Mouse (Mus musculus) limb, embryonic 14.5 days (tissue): ENCODE data around the gene Slc25a21. TPM values are rescaled to one million over a fixed set of nuclear protein-coding genes. Genes with fewer than 3 reads are reported as not detected.

Experiments used
- ATAC-seq: fragments of 200-750 bp; cut with Nextera tagmentation; 2 replicates; pipeline ENCODE4 v1.8.0; 2017; ENCODE audit warnings: low read depth, moderate number of reproducible peaks, moderate TSS enrichment; ENCODE audit not compliant: low FRiP score
- DNase-seq: peaks from one replicate; pipeline ENCODE4 v3.0.0-alpha.2; 2015; ENCODE audit warnings: low spot score
- H3K27ac ChIP-seq: fragments of 300-500 bp; sonication (generic); replicated peaks from 2 replicates; pipeline ENCODE4 v1.5.1; 2014; ENCODE audit warnings: low read depth, mild to moderate bottlenecking, low read length, moderate library complexity, mixed read lengths
- H3K27me3 ChIP-seq: fragments of 300-500 bp; sonication (generic); 2 replicates; pipeline ENCODE4 v1.6.1; 2014; ENCODE audit warnings: low read length, mixed read lengths; ENCODE audit not compliant: control insufficient read depth, insufficient read depth
- H3K36me3 ChIP-seq: fragments of 300-500 bp; sonication (generic); 2 replicates; pipeline ENCODE4 v1.6.1; 2014; ENCODE audit warnings: mild to moderate bottlenecking, low read length, moderate library complexity, mixed read lengths; ENCODE audit not compliant: control insufficient read depth, insufficient read depth
- H3K4me1 ChIP-seq: fragments of 300-500 bp; sonication (generic); 2 replicates; pipeline ENCODE4 v1.6.1; 2014; ENCODE audit warnings: antibody characterized with exemption, low read length, mixed read lengths; ENCODE audit not compliant: control insufficient read depth, insufficient read depth
- H3K4me2 ChIP-seq: fragments of 300-500 bp; sonication (generic); replicated peaks from 2 replicates; pipeline ENCODE4 v1.6.1; 2014; ENCODE audit warnings: low read depth, mild to moderate bottlenecking, low read length, moderate library complexity; ENCODE audit not compliant: severe bottlenecking
- H3K4me3 ChIP-seq: fragments of 300-500 bp; sonication (generic); replicated peaks from 2 replicates; pipeline ENCODE4 v1.5.1; 2014; ENCODE audit warnings: low read length
- H3K9ac ChIP-seq: fragments of 300-500 bp; sonication (generic); 2 replicates; pipeline ENCODE4 v1.6.1; 2014; ENCODE audit warnings: mild to moderate bottlenecking, low read depth, low read length, moderate library complexity; ENCODE audit not compliant: severe bottlenecking
- H3K9me3 ChIP-seq: fragments of 300-500 bp; sonication (generic); 2 replicates; pipeline ENCODE4 v1.6.1; 2016; ENCODE audit warnings: low read length; ENCODE audit not compliant: control insufficient read depth
- POLR2A ChIP-seq: fragments of 200-500 bp; IDR thresholded peaks from 2 replicates; pipeline ENCODE4 v1.8.0; 2012; ENCODE audit warnings: inconsistent platforms, mild to moderate bottlenecking, moderate library complexity, borderline replicate concordance; ENCODE audit not compliant: insufficient read depth, insufficient read length; ENCODE audit errors: extremely low read depth
- whole genome bisulfite sequencing: fragments of 180-500 bp; shearing (Covaris S2); extraction: QIAGEN DNeasy Blood & Tissue Kit; methylation state at CpG from one replicate; pipeline ENCODE4 v1.1.7; 2014; 5-methylcytosine and 5-hydroxymethylcytosine counted together
- polyA plus RNA-seq, 2 experiments: library from polyadenylated mRNA; depleted of rRNA in 1 of 2; stranded (reverse) in 1 of 2; unstranded in 1 of 2; fragments of >200 nt; fragmentation: Nextera tagmentation in 1 of 2; extraction: Ambion mirVana in 1 of 2; gene quantifications; 2 replicates each; pipeline versions ENCODE4 v1.2.1 to v1.2.3; 2012 to 2014

The Slc25a21 gene
- polyA plus RNA-seq, 2 experiments, result 0.24 to 0.45 TPM

DNA sequence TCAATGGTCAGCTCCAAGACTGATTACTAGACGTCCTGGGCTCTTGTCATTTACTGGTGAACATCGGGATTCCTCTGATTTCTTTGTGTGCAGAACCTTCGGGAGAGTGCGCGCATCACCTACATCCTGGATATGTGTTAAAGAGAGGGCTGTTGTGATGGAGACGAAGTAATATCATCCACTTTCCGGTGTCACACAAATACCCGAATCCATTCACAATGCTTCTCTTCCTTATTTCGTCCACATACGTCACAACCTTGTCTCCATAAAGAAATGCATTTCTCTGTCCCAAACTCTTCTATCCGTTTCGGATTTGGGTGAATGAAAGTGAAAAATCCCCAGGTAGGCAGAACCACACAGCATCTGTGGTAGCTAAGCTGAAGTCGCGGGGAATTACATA is 502.9 kb downstream of the Slc25a21 start:
- no peak overlapping the region for H3K4me3 ChIP-seq
- H3K4me2 ChIP-seq, result 0 out of 2 replicates have a peak overlapping the region, but pooled peaks have one; percentile 0
- H3K9me3 ChIP-seq, result no peaks in the 10 kb centered on the region
- 5% methylated on average over 14 of the region's 14 CpGs for WGBS
- no peaks in the 10 kb centered on the region for H3K36me3 ChIP-seq
- DNase-seq, result no peak
- no peak overlapping the region for H3K27ac ChIP-seq
- ATAC-seq, result no peak
- TF ChIP-seq POLR2A, result no peak
- peaks cover 6% of the 10 kb centered on the region; the same call in 1 of the 2 replicates for H3K4me1 ChIP-seq
- H3K9ac ChIP-seq, result no peak overlapping the region
- peaks cover 94% of the 10 kb centered on the region for H3K27me3 ChIP-seq

DNA sequence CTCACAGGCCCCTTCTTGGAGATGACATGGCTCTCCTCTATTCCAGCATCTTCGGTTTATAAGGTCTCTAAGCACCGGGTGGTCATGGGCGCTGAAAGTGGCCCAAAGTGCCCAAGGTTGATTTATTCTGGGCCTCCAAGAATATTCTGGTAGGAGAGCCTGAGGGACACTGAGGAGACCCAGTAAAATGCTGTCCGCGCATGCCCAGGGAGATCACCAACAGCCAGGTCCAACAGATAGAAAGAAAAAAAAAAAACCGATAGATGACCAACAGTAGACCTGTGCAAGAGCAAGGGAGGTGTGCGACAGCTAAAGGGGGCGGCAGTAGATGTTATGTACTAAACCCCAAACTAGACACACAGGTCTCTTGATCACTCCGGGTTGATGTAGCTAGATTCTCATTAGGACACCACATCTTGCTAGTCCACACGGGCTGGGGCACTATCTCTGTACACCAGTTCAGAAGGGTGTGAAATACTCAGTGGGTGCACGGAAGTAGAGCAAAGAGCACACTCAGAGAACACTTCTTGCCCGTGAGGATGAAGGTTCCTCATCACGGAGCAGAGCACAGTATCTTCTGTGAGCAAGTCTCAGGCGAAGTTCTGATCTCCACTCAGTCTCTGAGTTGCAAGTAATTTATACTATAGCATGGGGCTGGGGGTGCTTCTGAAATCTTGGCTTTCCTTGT is 503.7 kb downstream of the Slc25a21 start:
- ATAC-seq (no peak), DNase-seq (no peak)
- peaks cover 6% of the 10 kb centered on the region; the same call in 1 of the 2 replicates for H3K4me1 ChIP-seq
- no peak overlapping the region for H3K27ac ChIP-seq
- no peaks in the 10 kb centered on the region for H3K36me3 ChIP-seq
- peaks cover 97% of the 10 kb centered on the region for H3K27me3 ChIP-seq
- whole genome bisulfite sequencing, result 9% methylated on average over 14 of the region's 14 CpGs
- H3K9me3 ChIP-seq, result no peaks in the 10 kb centered on the region
- peak overlapping the region; percentile 37; the same call in 1 of the 2 replicates for H3K4me3 ChIP-seq
- no peak overlapping the region for H3K4me2 ChIP-seq
- no peak for TF ChIP-seq POLR2A
- no peak overlapping the region for H3K9ac ChIP-seq

DNA sequence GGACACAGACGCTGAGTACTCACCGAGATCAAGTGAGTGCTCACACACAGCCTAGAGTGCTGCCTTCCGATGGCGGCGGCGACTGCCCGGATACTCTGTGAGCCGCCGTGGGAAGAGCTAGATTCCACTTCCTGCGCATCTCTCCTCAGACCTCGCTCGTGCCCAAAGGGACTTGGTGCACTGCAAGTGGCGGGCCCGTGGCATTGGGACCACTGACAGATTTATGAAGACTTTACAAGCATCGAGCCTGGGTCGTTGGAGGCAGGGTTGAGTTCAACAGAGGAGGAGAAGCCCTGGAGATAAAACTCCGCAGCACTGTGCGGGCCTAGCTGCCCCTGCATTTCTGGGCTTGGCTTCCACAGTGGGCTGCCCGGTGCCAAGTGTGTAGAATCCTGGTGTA is 504.7 kb downstream of the Slc25a21 start:
- Histone ChIP-seq H3K9ac (no peak overlapping the region), H3K4me1 (peaks cover 6% of the 10 kb centered on the region; the same call in 1 of the 2 replicates), H3K27me3 (peaks cover 99% of the 10 kb centered on the region), H3K4me3 (peak overlapping the region; percentile 37), H3K27ac (no peak overlapping the region), H3K4me2 (peak overlapping the region; percentile 49; the same call in 1 of the 2 replicates), H3K36me3 (no peaks in the 10 kb centered on the region), H3K9me3 (no peaks in the 10 kb centered on the region)
- no peak for DNase-seq
- ATAC-seq, result no peak
- whole genome bisulfite sequencing, result 9% methylated on average over 19 of the region's 19 CpGs
- TF ChIP-seq POLR2A, result no peak

DNA sequence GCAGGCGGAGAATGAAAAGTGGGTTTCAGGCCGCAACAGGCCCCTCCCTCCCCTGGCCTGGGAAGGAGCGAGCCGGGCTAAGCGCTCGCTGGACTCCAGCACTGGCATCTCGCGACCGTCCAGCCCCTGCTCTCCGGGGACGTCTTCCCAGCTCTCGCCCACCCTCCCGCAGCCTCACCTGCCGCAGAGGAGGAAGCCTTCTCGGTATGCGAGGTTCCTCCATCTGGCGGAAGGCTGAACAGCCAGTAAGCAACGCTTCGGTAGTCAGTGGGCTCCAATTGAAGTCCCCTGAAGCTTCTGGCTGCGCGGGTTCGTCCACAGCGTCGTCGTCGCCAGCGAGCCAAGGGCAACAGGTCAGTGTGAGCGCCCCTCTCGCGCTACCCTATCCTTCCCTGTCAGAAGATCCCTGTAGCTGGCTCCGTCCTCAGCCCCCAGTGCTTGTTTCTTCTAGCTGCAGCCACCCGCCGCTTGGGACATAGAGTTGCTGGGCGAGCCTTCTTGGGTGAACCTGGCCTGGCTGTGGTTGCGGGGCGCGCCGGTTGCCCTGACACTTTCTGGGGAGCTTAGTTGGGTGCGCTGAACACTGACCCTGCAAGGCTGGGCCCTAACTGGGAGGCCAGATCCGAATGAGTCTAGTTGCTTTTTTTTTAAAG is 505.7 kb downstream of the Slc25a21 start, which contains the start of gene Pax9:
Gene Pax9 (plus strand): TSS at position 341 of the 653 bp plus-strand sequence.
- 1% methylated on average over 28 of the region's 40 CpGs for WGBS
- Histone ChIP-seq H3K27ac (no peak within 1 kb of the TSS), H3K27me3 (peaks cover 98% of the 10 kb centered on the region), H3K36me3 (no peaks in the 10 kb centered on the region), H3K4me2 (peak within 1 kb of the TSS; percentile 49), H3K4me3 (peak within 1 kb of the TSS; percentile 37), H3K4me1 (peaks cover 6% of the 10 kb centered on the region; the same call in 1 of the 2 replicates), H3K9ac (peak within 1 kb of the TSS; percentile 2), H3K9me3 (no peaks in the 10 kb centered on the region)
- DNase-seq (no peak), ATAC-seq (no peak)
- no peak for TF ChIP-seq POLR2A

DNA sequence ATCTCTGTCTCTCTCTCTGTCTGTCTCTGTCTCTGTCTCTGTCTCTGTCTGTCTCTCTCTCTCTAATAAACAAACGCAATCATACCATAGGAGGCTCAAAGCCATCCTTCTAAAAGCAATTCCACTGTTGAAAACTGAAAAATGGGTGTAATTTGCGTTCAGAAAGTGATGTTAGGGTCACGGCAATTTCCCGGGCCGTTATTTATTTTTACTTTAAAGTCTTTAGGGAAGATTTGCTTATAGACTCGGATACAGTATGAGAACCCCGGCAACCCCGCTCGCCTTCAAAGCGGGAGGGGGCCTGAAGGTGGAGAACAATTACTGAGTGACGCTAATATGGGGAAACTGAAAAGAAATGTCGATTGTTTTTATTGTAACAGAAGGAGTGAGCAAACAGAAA is 506.3 kb downstream of the Slc25a21 start:
- H3K27ac ChIP-seq, result no peak overlapping the region
- no peaks in the 10 kb centered on the region for H3K36me3 ChIP-seq
- H3K4me2 ChIP-seq, result peak overlapping the region; percentile 49
- 3% methylated on average over 12 of the region's 12 CpGs for WGBS
- peak overlapping the region; percentile 37 for H3K4me3 ChIP-seq
- no peak for DNase-seq
- H3K27me3 ChIP-seq, result peaks cover 97% of the 10 kb centered on the region
- peaks cover 6% of the 10 kb centered on the region; the same call in 1 of the 2 replicates for H3K4me1 ChIP-seq
- peak overlapping the region; percentile 2; the same call in 1 of the 2 replicates for H3K9ac ChIP-seq
- ATAC-seq, result no peak
- no peak for TF ChIP-seq POLR2A
- H3K9me3 ChIP-seq, result no peaks in the 10 kb centered on the region
